Mouse (Mus musculus): Measurements from ENCODE around the gene Prox1.

- TF ChIP-seq CTCF (IDR thresholded peaks at IDR 0.05; ENCODE audit: insufficient read depth, low read length): no peak
- TF ChIP-seq POLR2A (IDR thresholded peaks at IDR 0.05; ENCODE audit: borderline replicate concordance, extremely low read depth, low read depth, low read length): no peak
Measured at GRCm38 (mm10) chr1:190115985-190116384, 54.5 kb downstream of the Prox1 start.

Measured in lung, adult 2 months (tissue).